Mouse (Mus musculus) neural tube, embryonic 14.5 days (tissue): ENCODE data around the gene Morf4l1. TPM values are rescaled to one million over a fixed set of nuclear protein-coding genes. Genes with fewer than 3 reads are reported as not detected.

Source experiments
- ATAC-seq: fragments of 200-750 bp; cut with Nextera tagmentation; 2 replicates; pipeline ENCODE4 v1.8.0; 2017; ENCODE audit warnings: low read depth, mild to moderate bottlenecking, moderate TSS enrichment, moderate library complexity
- H3K27ac ChIP-seq: fragments of 300-500 bp; sonication (generic); 2 replicates; pipeline ENCODE4 v1.5.1; 2014; ENCODE audit warnings: low read depth, mild to moderate bottlenecking, control low read depth, low read length, moderate library complexity, mixed read lengths
- H3K27me3 ChIP-seq: fragments of 300-500 bp; sonication (generic); 2 replicates; pipeline ENCODE4 v1.6.1; 2014; ENCODE audit warnings: low read length; ENCODE audit not compliant: control insufficient read depth, insufficient read depth
- H3K36me3 ChIP-seq: fragments of 300-500 bp; sonication (generic); 2 replicates; pipeline ENCODE4 v1.6.1; 2014; ENCODE audit warnings: low read length, mixed read lengths; ENCODE audit not compliant: control insufficient read depth, insufficient read depth
- H3K4me1 ChIP-seq: fragments of 300-500 bp; sonication (generic); 2 replicates; pipeline ENCODE4 v1.6.1; 2014; ENCODE audit warnings: low read length; ENCODE audit not compliant: control insufficient read depth, insufficient read depth
- H3K4me2 ChIP-seq: fragments of 300-500 bp; sonication (generic); 2 replicates; pipeline ENCODE4 v1.6.1; 2014; ENCODE audit warnings: mild to moderate bottlenecking, low read depth, low read length, control low read depth
- H3K4me3 ChIP-seq: fragments of 300-500 bp; sonication (generic); 2 replicates; pipeline ENCODE4 v1.5.1; 2014; ENCODE audit warnings: low read depth, low read length, control low read depth, mixed read lengths
- H3K9ac ChIP-seq: fragments of 300-500 bp; sonication (generic); replicated peaks from 2 replicates; pipeline ENCODE4 v1.6.1; 2014; ENCODE audit warnings: low read depth, mild to moderate bottlenecking, control low read depth, low read length, mixed read lengths
- H3K9me3 ChIP-seq: fragments of 300-500 bp; sonication (generic); 2 replicates; pipeline ENCODE4 v1.6.1; 2016; ENCODE audit warnings: low read length; ENCODE audit not compliant: control insufficient read depth
- WGBS: fragments of 180-500 bp; shearing (Covaris S2); extraction: QIAGEN DNeasy Blood & Tissue Kit; methylation state at CpG from one replicate; pipeline ENCODE4 v1.1.7; 2014; 5-methylcytosine and 5-hydroxymethylcytosine counted together
- polyA plus RNA-seq: library from polyadenylated mRNA; unstranded; fragments of >200 nt; fragmentation: Nextera tagmentation; extraction: Ambion mirVana; gene quantifications from 2 replicates; pipeline ENCODE4 v1.2.1, GENCODE M21; 2014

Morf4l1 gene
- polyA plus RNA-seq, 1 experiment from 2014 or later = 602 TPM

DNA sequence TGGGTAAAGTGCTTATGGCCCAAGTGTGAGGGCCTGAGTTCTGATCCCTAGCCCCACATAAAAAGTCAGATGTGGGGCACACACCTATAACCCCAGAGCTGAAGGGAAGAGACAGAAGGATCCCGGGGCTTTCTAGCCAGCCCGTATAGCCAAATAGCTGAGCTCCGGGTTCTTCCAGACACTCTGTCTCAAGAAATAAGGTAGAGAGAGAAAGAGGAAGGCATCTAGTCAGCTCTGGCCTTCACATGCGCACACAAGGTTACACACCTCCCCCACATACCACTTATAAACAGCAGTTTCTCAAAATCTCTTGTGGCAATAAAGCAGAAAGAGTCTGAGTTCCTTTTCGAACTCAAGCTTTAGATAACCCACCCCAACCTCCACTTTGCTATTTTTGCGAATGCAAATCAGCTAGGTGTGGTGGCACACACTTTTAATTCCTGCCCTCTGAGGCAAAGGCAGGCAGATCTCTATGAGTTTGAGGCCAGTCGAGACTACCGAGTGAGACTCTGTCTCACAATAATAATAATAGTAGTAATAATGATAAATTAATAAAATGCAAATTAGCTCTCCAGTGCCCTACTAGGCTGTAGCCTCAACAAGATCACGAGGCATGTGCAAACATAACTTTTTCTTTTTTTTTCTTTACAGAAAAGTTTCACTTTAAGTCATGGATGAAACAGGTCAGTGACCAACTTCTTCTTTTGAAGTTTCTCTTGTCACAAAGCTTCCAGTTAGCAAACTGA lies 54.6 kb downstream of the Morf4l1 start:
- no peak for ATAC-seq
- H3K4me3 ChIP-seq = no peak overlapping the region
- peaks cover 2% of the 10 kb centered on the region; the same call in 1 of the 2 replicates for H3K4me1 ChIP-seq
- no peak overlapping the region for H3K4me2 ChIP-seq
- no peaks in the 10 kb centered on the region for H3K27me3 ChIP-seq
- WGBS = 89% methylated on average over 9 of the region's 9 CpGs
- H3K9ac ChIP-seq = no peak overlapping the region
- no peaks in the 10 kb centered on the region for H3K36me3 ChIP-seq
- H3K27ac ChIP-seq = no peak overlapping the region
- no peaks in the 10 kb centered on the region for H3K9me3 ChIP-seq

- peaks cover 9% of the 10 kb centered on the region; the same call in 1 of the 2 replicates for H3K4me1 ChIP-seq
- 78% methylated on average over 2 of the region's 2 CpGs for WGBS
- ATAC-seq = no peak
These were observed 57.9 kb downstream of the Morf4l1 start for GRCm38 (mm10) chr9:90056716-90057115.

GRCm38 (mm10) chr9:90055911-90056310 lies 58.7 kb downstream of the Morf4l1 start:
- Histone ChIP-seq H3K27ac (no peak overlapping the region), H3K4me3 (no peak overlapping the region), H3K4me1 (peaks cover 9% of the 10 kb centered on the region; the same call in 1 of the 2 replicates), H3K36me3 (no peaks in the 10 kb centered on the region), H3K27me3 (no peaks in the 10 kb centered on the region), H3K9ac (no peak overlapping the region), H3K4me2 (no peak overlapping the region), H3K9me3 (no peaks in the 10 kb centered on the region)
- 80% methylated on average over 3 of the region's 3 CpGs for WGBS
- no peak for ATAC-seq

More at GRCm38 (mm10) chr9:90056716-90057115, 57.9 kb downstream of the Morf4l1 start:
- no peak overlapping the region for H3K27ac ChIP-seq
- no peak overlapping the region for H3K9ac ChIP-seq
- no peaks in the 10 kb centered on the region for H3K27me3 ChIP-seq
- H3K4me2 ChIP-seq = no peak overlapping the region
- no peaks in the 10 kb centered on the region for H3K36me3 ChIP-seq
- no peaks in the 10 kb centered on the region for H3K9me3 ChIP-seq
- H3K4me3 ChIP-seq = no peak overlapping the region

- WGBS = 40% methylated on average over 5 of the region's 5 CpGs
- Histone ChIP-seq H3K4me1 (peaks cover 9% of the 10 kb centered on the region; the same call in 1 of the 2 replicates), H3K36me3 (no peaks in the 10 kb centered on the region), H3K9me3 (no peaks in the 10 kb centered on the region), H3K9ac (no peak overlapping the region), H3K4me2 (no peak overlapping the region; the same call in 1 of the 2 replicates), H3K27ac (no peak overlapping the region), H3K4me3 (peak overlapping the region; percentile 28; the same call in 1 of the 2 replicates), H3K27me3 (no peaks in the 10 kb centered on the region)
- ATAC-seq = no peak
These were observed 59.2 kb downstream of the Morf4l1 start for GRCm38 (mm10) chr9:90055409-90055808.

DNA sequence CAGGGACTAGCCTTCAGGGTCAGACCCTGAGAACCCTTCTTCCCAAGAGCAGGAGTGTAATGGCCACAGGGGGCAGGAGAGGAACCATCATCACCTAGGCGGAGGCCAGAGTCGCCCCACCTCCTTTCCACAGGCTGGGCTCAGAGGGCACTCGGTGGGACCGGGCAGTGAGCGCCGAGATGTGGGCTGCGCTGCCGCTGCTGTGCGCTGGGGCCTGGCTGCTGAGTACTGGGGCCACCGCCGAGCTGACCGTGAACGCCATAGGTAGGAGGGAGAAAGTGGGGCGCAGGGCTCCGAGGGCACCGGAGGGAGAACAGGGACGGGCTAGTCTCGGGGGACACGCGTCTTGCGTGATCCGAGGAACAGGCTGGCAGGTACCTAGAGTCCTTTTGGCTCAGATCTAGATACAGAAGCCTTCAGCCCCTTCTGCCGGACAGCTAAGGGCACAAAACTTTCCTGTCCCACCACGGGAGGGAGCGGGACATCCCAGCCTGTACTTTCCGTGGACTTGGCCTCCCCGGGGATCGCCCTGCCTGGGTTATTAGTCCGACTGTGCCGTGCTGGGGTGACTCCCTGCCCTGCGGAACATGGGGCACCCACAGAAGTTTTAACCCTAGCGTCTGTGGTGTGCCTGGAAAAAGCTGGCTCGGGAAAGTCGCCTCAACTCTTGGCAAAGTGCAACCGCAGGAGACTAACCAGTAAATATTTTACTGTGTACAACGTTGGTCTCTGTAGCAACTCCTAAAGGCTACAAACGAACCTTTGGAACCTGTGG lies 60.0 kb downstream of the Morf4l1 start:
- Histone ChIP-seq H3K9ac (peak overlapping the region; percentile 41; the same call in 1 of the 2 replicates), H3K36me3 (no peaks in the 10 kb centered on the region), H3K4me2 (peak overlapping the region; percentile 61), H3K9me3 (no peaks in the 10 kb centered on the region), H3K27me3 (no peaks in the 10 kb centered on the region), H3K4me3 (peak overlapping the region; percentile 28), H3K4me1 (peaks cover 9% of the 10 kb centered on the region; the same call in 1 of the 2 replicates), H3K27ac (no peak overlapping the region)
- ATAC-seq = peak; percentile 81
- under 1% methylated on average over 37 of the region's 37 CpGs for WGBS

DNA sequence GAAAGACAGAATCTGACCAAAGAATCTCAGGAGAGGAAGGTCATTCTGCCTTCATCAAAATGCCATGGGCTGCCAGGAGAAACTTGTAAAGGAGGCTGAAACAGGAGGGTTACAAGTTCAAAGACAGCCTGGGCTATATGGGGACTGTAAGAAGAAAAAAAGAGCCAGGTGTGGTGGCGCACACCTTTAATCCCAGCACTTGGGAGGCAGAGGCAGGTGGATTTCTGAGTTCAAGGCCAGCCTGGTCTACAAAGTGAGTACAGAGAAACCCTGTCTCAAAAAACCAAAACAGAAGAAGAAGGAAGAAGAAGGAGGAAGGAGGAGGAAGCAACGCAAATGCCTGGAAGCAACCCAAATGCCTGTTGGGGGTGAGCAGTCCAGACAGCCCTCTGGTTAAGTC lies 60.7 kb downstream of the Morf4l1 start, which contains the start of gene Ctsh:
Gene Ctsh, plus strand, starts transcription at position 301 of the 400 bp plus-strand sequence.
- Histone ChIP-seq H3K36me3 (no peaks in the 10 kb centered on the region), H3K9ac (peak within 1 kb of the TSS; percentile 41; the same call in 1 of the 2 replicates), H3K27me3 (no peaks in the 10 kb centered on the region), H3K9me3 (no peaks in the 10 kb centered on the region), H3K4me3 (peak within 1 kb of the TSS; percentile 28), H3K4me1 (peaks cover 9% of the 10 kb centered on the region; the same call in 1 of the 2 replicates), H3K27ac (no peak within 1 kb of the TSS), H3K4me2 (peak within 1 kb of the TSS; percentile 61)
- 89% methylated on average over 2 of the region's 2 CpGs for WGBS
- no peak for ATAC-seq

DNA sequence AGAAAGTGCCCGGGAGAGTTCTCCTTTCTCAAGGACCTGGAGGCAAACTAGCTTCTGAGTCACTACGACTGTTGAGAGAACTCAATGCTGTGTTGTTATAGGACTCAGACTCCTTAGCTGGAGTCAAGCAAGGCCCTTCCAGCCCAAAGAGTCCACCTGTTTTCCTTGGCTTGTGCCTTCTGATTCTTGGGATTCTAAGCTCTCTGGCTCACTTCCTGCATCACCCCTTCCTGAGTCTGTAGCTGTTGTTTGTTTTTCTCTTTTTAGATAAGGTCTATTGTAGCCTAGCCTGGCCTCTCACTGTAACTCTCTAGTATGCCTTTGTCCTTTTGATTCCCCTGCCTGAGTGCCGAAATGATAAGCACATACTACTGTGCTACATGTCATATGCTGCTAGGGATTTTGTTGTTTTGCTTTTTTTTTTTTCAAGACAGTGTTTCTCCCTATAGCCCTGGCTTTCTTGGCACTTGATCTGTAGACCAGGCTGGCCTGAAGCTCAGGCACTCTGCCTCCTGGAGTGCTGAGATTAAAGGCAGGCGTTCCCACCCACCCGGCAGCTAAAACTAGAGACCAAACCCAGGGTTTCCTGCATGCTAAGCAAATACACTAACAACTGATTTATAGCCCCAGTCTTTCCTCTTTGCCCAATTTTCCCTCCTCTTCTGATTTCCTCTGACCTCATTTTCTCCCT lies 66.5 kb downstream of the Morf4l1 start:
- 64% methylated on average over 5 of the region's 5 CpGs for WGBS
- Histone ChIP-seq H3K36me3 (no peaks in the 10 kb centered on the region), H3K4me3 (no peak overlapping the region), H3K4me1 (no peaks in the 10 kb centered on the region), H3K9me3 (no peaks in the 10 kb centered on the region), H3K27ac (no peak overlapping the region), H3K4me2 (no peak overlapping the region), H3K9ac (no peak overlapping the region), H3K27me3 (no peaks in the 10 kb centered on the region)
- ATAC-seq = no peak

DNA sequence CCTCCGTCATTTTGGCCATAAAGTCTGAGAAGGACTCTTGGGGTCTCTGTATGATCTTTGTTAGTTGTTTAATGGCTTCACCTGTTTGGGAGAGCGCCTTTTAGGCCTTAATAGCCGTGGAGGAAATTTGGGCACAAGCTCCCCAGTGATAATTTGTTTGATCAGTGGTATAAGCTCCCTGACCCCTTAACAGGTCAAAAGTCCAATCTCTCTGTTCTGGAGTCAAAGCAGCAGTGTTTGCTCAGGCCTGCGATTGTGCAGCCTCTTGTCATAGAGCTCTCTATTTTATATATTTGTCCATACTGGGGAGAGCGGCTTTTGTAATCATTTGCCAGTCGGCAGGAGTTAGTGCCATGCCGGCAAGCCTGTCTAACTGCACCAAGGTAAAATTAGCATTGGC lies 69.4 kb downstream of the Morf4l1 start:
- WGBS = 90% methylated on average over 7 of the region's 7 CpGs
- Histone ChIP-seq H3K27me3 (no peaks in the 10 kb centered on the region), H3K4me1 (no peaks in the 10 kb centered on the region), H3K9ac (no peak overlapping the region), H3K9me3 (no peaks in the 10 kb centered on the region), H3K36me3 (no peaks in the 10 kb centered on the region), H3K27ac (no peak overlapping the region), H3K4me3 (no peak overlapping the region), H3K4me2 (no peak overlapping the region)
- ATAC-seq = no peak
